Mouse (Mus musculus): ENCODE data around the gene Wfdc5. TPM values are rescaled to one million over a fixed set of nuclear protein-coding genes. Genes with fewer than 3 reads are reported as not detected.

The Wfdc5 gene
- polyA plus RNA-seq, 1 experiment = not detected

- Histone ChIP-seq H3K4me3 (replicated peaks) (no peak overlapping the region), H3K36me3 (replicated peaks; ENCODE audit: low read length) (no peaks in the 10 kb centered on the region), H3K27me3 (replicated peaks) (peaks cover 28% of the 10 kb centered on the region), H3K4me1 (no peaks in the 10 kb centered on the region), H3K9me3 (peaks cover 13% of the 10 kb centered on the region)
- TF ChIP-seq GATA1 (IDR thresholded peaks at IDR 0.05; ENCODE audit: borderline replicate concordance, low read length) = no peak
- no peak for TF ChIP-seq FLI1 (IDR thresholded peaks at IDR 0.05; ENCODE audit: low read length)
Measured at GRCm38 (mm10) chr2:164195971-164196699, 13.6 kb upstream of the Wfdc5 start.

DNA sequence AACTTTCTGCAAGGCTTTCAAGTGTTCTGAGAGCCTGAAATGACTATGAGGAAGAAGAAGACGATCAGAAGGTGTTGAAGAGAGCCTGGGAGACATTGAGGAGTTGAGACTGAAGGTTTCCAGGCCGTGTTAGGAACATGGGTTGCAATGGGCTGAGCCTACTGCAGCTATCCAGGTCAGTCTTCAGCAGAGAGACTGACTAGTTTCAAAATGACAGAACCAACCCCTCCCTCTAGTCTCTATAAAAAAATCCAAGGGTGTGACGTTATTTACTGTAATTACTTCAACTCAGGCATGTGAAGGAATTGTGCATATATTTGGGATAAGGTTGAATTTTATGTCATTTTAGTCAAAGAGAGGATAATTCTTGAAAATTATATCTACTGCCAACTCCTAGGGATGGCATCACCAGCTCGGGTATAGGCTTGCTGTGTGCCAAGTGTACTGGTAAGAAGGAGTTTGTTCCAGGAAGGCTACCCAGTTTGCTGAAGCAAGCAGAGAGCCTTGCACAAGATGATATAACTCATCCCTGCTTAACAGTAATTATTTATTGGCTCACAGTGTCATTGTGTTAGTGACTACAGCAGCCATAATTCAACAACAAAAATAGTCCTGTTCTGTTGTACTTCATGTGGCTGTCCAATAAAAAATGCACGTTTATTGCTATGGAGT, 12.6 kb upstream of the Wfdc5 start:
- no peaks in the 10 kb centered on the region for H3K4me1 ChIP-seq
- no peak for TF ChIP-seq FLI1 (IDR thresholded peaks at IDR 0.05; ENCODE audit: low read length)
- no peak for TF ChIP-seq GATA1 (IDR thresholded peaks at IDR 0.05; ENCODE audit: borderline replicate concordance, low read length)
- peaks cover 19% of the 10 kb centered on the region for H3K9me3 ChIP-seq
- no peaks in the 10 kb centered on the region for H3K36me3 ChIP-seq (replicated peaks; ENCODE audit: low read length)
- H3K27me3 ChIP-seq (replicated peaks) = peaks cover 35% of the 10 kb centered on the region
- no peak overlapping the region for H3K4me3 ChIP-seq (replicated peaks)

DNA sequence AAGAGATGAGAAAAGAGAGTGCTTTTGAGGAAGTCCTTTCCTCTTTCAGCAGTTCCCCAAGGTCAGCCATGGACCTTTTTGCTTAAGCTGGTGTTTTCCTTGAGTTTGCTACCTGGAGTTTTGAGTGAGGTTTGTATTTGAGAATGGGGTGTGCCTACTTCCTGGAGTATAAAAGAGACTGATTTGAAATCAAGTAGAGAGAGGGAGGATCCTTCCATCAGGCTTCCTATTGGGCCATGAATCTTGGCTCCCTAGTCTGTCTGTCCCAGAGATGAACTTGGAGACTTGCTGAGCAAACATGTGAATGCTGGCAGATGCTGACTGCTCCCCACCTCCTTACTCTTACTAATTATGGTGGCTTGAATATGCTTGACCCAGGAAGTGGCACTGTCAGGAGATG, 9.7 kb upstream of the Wfdc5 start:
- Histone ChIP-seq H3K4me3 (replicated peaks) (no peak overlapping the region), H3K9me3 (peaks cover 17% of the 10 kb centered on the region), H3K36me3 (replicated peaks; ENCODE audit: low read length) (no peaks in the 10 kb centered on the region), H3K4me1 (no peaks in the 10 kb centered on the region), H3K27me3 (replicated peaks) (peaks cover 45% of the 10 kb centered on the region)
- no peak for TF ChIP-seq FLI1 (IDR thresholded peaks at IDR 0.05; ENCODE audit: low read length)
- no peak for TF ChIP-seq GATA1 (IDR thresholded peaks at IDR 0.05; ENCODE audit: borderline replicate concordance, low read length)

DNA sequence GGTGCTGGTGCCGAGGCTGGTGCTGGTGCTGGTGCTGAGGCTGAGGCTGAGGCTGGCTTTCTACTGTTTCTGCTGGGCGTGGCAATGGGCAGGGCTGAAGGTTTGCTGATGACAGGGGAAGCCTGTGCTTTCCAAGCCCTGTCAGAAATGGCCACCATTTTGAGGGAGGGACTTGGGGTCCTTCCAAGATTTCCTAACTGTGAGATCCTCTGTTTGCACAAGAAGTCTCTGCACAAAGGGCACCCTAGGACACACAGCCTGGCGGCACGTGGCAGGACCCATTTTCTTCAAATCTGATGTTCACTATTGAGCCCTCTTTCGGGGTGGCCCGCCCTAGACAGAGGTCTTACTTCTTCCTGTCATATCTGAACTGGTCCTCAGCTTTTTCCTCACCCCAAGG, 8.0 kb upstream of the Wfdc5 start, which contains the start of gene Wfdc12:
TSS of gene Wfdc12 (minus strand) at position 33 of the 400 bp plus-strand sequence.
- no peaks in the 10 kb centered on the region for H3K4me1 ChIP-seq
- H3K9me3 ChIP-seq = peaks cover 17% of the 10 kb centered on the region
- H3K36me3 ChIP-seq (replicated peaks; ENCODE audit: low read length) = no peaks in the 10 kb centered on the region
- peaks cover 46% of the 10 kb centered on the region for H3K27me3 ChIP-seq (replicated peaks)
- TF ChIP-seq GATA1 (IDR thresholded peaks at IDR 0.05; ENCODE audit: borderline replicate concordance, low read length) = no peak
- no peak for TF ChIP-seq FLI1 (IDR thresholded peaks at IDR 0.05; ENCODE audit: low read length)
- H3K4me3 ChIP-seq (replicated peaks) = no peak within 1 kb of the TSS

DNA sequence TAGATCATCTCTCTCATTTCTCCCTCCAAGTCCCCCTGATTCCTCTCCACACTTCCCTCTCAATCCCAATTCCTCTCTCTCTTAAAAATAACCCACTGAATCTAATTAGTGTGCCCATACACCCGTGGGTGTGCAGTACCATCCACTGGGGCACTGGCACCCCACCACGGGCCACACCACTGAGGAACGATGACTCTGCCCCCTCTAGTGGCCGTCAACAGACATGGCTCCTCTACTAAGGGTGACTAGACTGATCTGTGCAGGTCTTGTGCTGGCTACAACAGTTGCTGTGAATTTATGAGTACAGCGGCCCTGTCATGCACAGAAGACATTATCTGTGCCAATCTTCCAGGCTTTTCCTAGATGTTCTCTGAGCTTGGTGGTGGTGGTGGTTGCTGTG, 6.2 kb upstream of the Wfdc5 start:
- peaks cover 17% of the 10 kb centered on the region for H3K9me3 ChIP-seq
- no peaks in the 10 kb centered on the region for H3K36me3 ChIP-seq (replicated peaks; ENCODE audit: low read length)
- peaks cover 45% of the 10 kb centered on the region for H3K27me3 ChIP-seq (replicated peaks)
- peak overlapping the region; percentile 64 for H3K4me3 ChIP-seq (replicated peaks)
- TF ChIP-seq FLI1 (IDR thresholded peaks at IDR 0.05; ENCODE audit: low read length) (no peak), GATA1 (IDR thresholded peaks at IDR 0.05; ENCODE audit: borderline replicate concordance, low read length) (no peak)
- peaks cover 5% of the 10 kb centered on the region; the same call in 1 of the 2 replicates for H3K4me1 ChIP-seq

DNA sequence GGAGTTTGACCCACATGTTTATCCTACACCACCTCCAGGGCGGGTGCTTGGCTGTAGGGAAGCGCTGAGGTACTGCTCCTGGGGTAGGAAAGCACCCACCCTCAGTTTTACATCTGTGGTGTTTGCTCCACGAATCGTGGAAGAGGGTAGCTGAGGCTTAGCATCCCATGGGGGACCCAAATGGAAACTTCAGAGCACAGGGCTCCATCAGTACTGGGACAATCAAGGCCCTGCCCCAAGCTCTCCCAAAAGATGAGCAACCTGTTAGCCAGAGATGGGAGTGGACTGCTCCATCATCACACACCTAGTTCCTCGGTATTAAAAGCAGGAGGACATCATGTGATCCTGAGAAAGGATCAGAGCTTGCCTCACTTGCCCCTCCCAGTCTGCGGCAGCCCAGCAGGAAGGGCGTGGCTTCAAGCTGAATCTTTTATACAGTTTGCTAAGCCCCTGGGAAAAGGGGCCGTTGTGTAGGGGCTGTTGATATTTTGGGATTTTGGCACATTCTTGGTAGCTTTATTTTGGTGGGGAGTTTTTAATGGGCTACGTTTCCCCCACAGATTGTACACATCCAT, 1.7 kb upstream of the Wfdc5 start:
- no peak for TF ChIP-seq FLI1 (IDR thresholded peaks at IDR 0.05; ENCODE audit: low read length)
- no peak for TF ChIP-seq GATA1 (IDR thresholded peaks at IDR 0.05; ENCODE audit: borderline replicate concordance, low read length)
- no peak overlapping the region for H3K4me3 ChIP-seq (replicated peaks)
- H3K36me3 ChIP-seq (replicated peaks; ENCODE audit: low read length) = no peaks in the 10 kb centered on the region
- H3K9me3 ChIP-seq = peaks cover 2% of the 10 kb centered on the region
- H3K4me1 ChIP-seq = peaks cover 8% of the 10 kb centered on the region
- peaks cover 58% of the 10 kb centered on the region for H3K27me3 ChIP-seq (replicated peaks)

GRCm38 (mm10) chr2:164183340-164183739, 798 bp upstream of the Wfdc5 start:
- H3K4me1 ChIP-seq = peaks cover 8% of the 10 kb centered on the region
- peaks cover 61% of the 10 kb centered on the region for H3K27me3 ChIP-seq (replicated peaks)
- no peaks in the 10 kb centered on the region for H3K9me3 ChIP-seq
- TF ChIP-seq FLI1 (IDR thresholded peaks at IDR 0.05; ENCODE audit: low read length) (no peak), GATA1 (IDR thresholded peaks at IDR 0.05; ENCODE audit: borderline replicate concordance, low read length) (no peak)
- no peaks in the 10 kb centered on the region for H3K36me3 ChIP-seq (replicated peaks; ENCODE audit: low read length)
- no peak overlapping the region for H3K4me3 ChIP-seq (replicated peaks)

GRCm38 (mm10) chr2:164180770-164181169, 1.8 kb downstream of the Wfdc5 start:
- Histone ChIP-seq H3K36me3 (replicated peaks; ENCODE audit: low read length) (no peaks in the 10 kb centered on the region), H3K27me3 (replicated peaks) (peaks cover 72% of the 10 kb centered on the region), H3K4me1 (peaks cover 23% of the 10 kb centered on the region), H3K4me3 (replicated peaks) (no peak overlapping the region), H3K9me3 (no peaks in the 10 kb centered on the region)
- TF ChIP-seq FLI1 (IDR thresholded peaks at IDR 0.05; ENCODE audit: low read length) = no peak
- no peak for TF ChIP-seq GATA1 (IDR thresholded peaks at IDR 0.05; ENCODE audit: borderline replicate concordance, low read length)

- Histone ChIP-seq H3K27me3 (replicated peaks) (peaks cover 72% of the 10 kb centered on the region), H3K4me3 (replicated peaks) (no peak overlapping the region), H3K4me1 (peaks cover 29% of the 10 kb centered on the region), H3K36me3 (replicated peaks; ENCODE audit: low read length) (no peaks in the 10 kb centered on the region), H3K9me3 (no peaks in the 10 kb centered on the region)
- no peak for TF ChIP-seq GATA1 (IDR thresholded peaks at IDR 0.05; ENCODE audit: borderline replicate concordance, low read length)
- TF ChIP-seq FLI1 (IDR thresholded peaks at IDR 0.05; ENCODE audit: low read length) = no peak
Measured at GRCm38 (mm10) chr2:164180124-164180523, 2.4 kb downstream of the Wfdc5 start.

- TF ChIP-seq GATA1 (IDR thresholded peaks at IDR 0.05; ENCODE audit: borderline replicate concordance, low read length) (no peak), FLI1 (IDR thresholded peaks at IDR 0.05; ENCODE audit: low read length) (no peak)
- Histone ChIP-seq H3K4me1 (peaks cover 42% of the 10 kb centered on the region), H3K27me3 (replicated peaks) (peaks cover 73% of the 10 kb centered on the region), H3K36me3 (replicated peaks; ENCODE audit: low read length) (no peaks in the 10 kb centered on the region), H3K9me3 (no peaks in the 10 kb centered on the region), H3K4me3 (replicated peaks) (no peak overlapping the region)
Measured at GRCm38 (mm10) chr2:164177831-164178230, 4.7 kb downstream of the Wfdc5 start.
